In genomic region chr8:120562680-120563347, GRCm38 (mm10) we compare ENCODE assay signal across 8 mouse cellular contexts. TPM values are rescaled to one million over a fixed set of nuclear protein-coding genes. Genes with fewer than 3 reads are reported as not detected.
DNase-seq lines count a peak whose midpoint lies in the region; ATAC-seq and TF ChIP-seq lines count a peak whose summit lies in the region.

No protein-coding gene starts in this region.

- H3K9me3 ChIP-seq in hindbrain, embryonic 12.5 days (replicated peaks): no peaks in the 10 kb centered on the region
- no peaks in the 10 kb centered on the region for H3K9me3 ChIP-seq in midbrain, embryonic 12.5 days

- WGBS in kidney, adult 2 months: 87% methylated on average over 18 of the region's 18 CpGs
- WGBS in hindbrain, embryonic 12.5 days: 79% methylated on average over 18 of the region's 18 CpGs
- 78% methylated on average over 18 of the region's 18 CpGs for WGBS in midbrain, embryonic 12.5 days

- H3K9ac ChIP-seq in hindbrain, embryonic 12.5 days: no peak overlapping the region; the same call in 1 of the 2 replicates
- 0 out of 2 replicates have a peak overlapping the region, but pooled peaks have one; percentile 1 for H3K9ac ChIP-seq in midbrain, embryonic 12.5 days (replicated peaks)

- no peak for TF ChIP-seq CTCF in kidney, adult 2 months (conservative IDR thresholded peaks at IDR 0.05; ENCODE audit: insufficient read depth, insufficient read length, low read depth, low read length)

- 0 out of 2 replicates have a peak, but pooled peaks cover 8% of the 10 kb centered on the region for H3K4me1 ChIP-seq in kidney, adult 2 months (ENCODE audit: control insufficient read depth, insufficient read depth, low read length)
- H3K4me1 ChIP-seq in brown adipose tissue, adult 24 weeks (ENCODE audit: control insufficient read depth, insufficient read depth, insufficient read length, low read length): peaks cover 10% of the 10 kb centered on the region
- H3K4me1 ChIP-seq in hindbrain, embryonic 12.5 days: peaks cover 89% of the 10 kb centered on the region
- H3K4me1 ChIP-seq in midbrain, embryonic 12.5 days: peaks cover 90% of the 10 kb centered on the region

- no peak for ATAC-seq in hindbrain, embryonic 12.5 days (ENCODE audit: low FRiP score)
- ATAC-seq in midbrain, embryonic 12.5 days (ENCODE audit: low FRiP score, low read depth): no peak

- no peaks in the 10 kb centered on the region for H3K36me3 ChIP-seq in kidney, adult 2 months (ENCODE audit: control insufficient read depth, insufficient read depth, low read length)
- H3K36me3 ChIP-seq in hindbrain, embryonic 12.5 days: peaks cover 24% of the 10 kb centered on the region
- peaks cover 22% of the 10 kb centered on the region for H3K36me3 ChIP-seq in midbrain, embryonic 12.5 days

- no peak for TF ChIP-seq POLR2A in kidney, adult 2 months (IDR thresholded peaks at IDR 0.05; ENCODE audit: low read depth, low read length)

- peak overlapping the region; percentile 32; the same call in 1 of the 2 replicates for H3K27ac ChIP-seq in kidney, adult 2 months (ENCODE audit: insufficient read depth, low read depth, low read length)
- H3K27ac ChIP-seq in brown adipose tissue, adult 24 weeks (replicated peaks; ENCODE audit: low read depth, low read length): 0 out of 2 replicates have a peak overlapping the region, but pooled peaks have one; percentile 60
- peak overlapping the region; percentile 87 for H3K27ac ChIP-seq in hindbrain, embryonic 12.5 days
- peak overlapping the region; percentile 88 for H3K27ac ChIP-seq in midbrain, embryonic 12.5 days (replicated peaks)

- 0 out of 2 replicates have a peak overlapping the region, but pooled peaks have one; percentile 26 for H3K4me2 ChIP-seq in hindbrain, embryonic 12.5 days (replicated peaks)
- H3K4me2 ChIP-seq in midbrain, embryonic 12.5 days (replicated peaks): no peak overlapping the region

- no peaks in the 10 kb centered on the region for H3K27me3 ChIP-seq in kidney, adult 2 months (replicated peaks; ENCODE audit: control insufficient read depth, insufficient read depth, low read length)
- no peaks in the 10 kb centered on the region for H3K27me3 ChIP-seq in hindbrain, embryonic 12.5 days
- peaks cover 6% of the 10 kb centered on the region; the same call in 1 of the 2 replicates for H3K27me3 ChIP-seq in midbrain, embryonic 12.5 days

- H3K4me3 ChIP-seq in kidney, adult 2 months (ENCODE audit: insufficient read depth, low read depth, low read length): no peak overlapping the region
- H3K4me3 ChIP-seq in brown adipose tissue, adult 24 weeks (ENCODE audit: insufficient read depth, low read depth, low read length): no peak overlapping the region
- H3K4me3 ChIP-seq in hindbrain, embryonic 12.5 days: no peak overlapping the region
- H3K4me3 ChIP-seq in midbrain, embryonic 12.5 days: no peak overlapping the region

- no peak for DNase-seq in kidney, adult 2 months
- no peak for DNase-seq in kidney, postnatal 36 days
- no peak for DNase-seq in right cerebral cortex, postnatal 4 days
- no peak for DNase-seq in left cerebral cortex, adult 18-20 months (ENCODE audit: low spot score in 2 of 2)
- no peak for DNase-seq in right cerebral cortex, postnatal 14 days

RNA-seq across cellular contexts. Expression of gene Gins2, which starts 26.3 kb away (rescaled TPM):
- 6.4 and 6.9 TPM in 2 replicates for polyA plus RNA-seq in kidney, adult 2 months (2012; rRNA removed)
- polyA plus RNA-seq in brown adipose tissue, adult 24 weeks (2012; ENCODE audit: insufficient read depth, insufficient read length, missing spikeins): 5.4 and 6.5 TPM in 2 replicates
- 49.6 and 65.3 TPM in 2 replicates for polyA plus RNA-seq in hindbrain, embryonic 12.5 days (2016; fragmentation: Nextera tagmentation; extraction: Ambion mirVana)
- 73.7 and 84.8 TPM in 2 replicates for polyA plus RNA-seq in midbrain, embryonic 12.5 days (2016; fragmentation: Nextera tagmentation; extraction: Ambion mirVana)
- total RNA-seq in left cerebral cortex, adult 18-20 months (2021): 1 to 10 TPM; 2.1 to 2.4 TPM

Comparison
In these comparisons a context has a peak if more than half of its experiments do, and no peak if none do; other contexts are left out.
1. H3K27ac ChIP-seq: peak in every context shown above with its lines; median percentile 88 in midbrain, embryonic 12.5 days; 87 in hindbrain, embryonic 12.5 days; 60 in brown adipose tissue, adult 24 weeks; 32 in kidney, adult 2 months.